Mouse (Mus musculus) midbrain, embryonic 13.5 days (tissue): ENCODE results near the gene Cgrrf1. TPM values are rescaled to one million over a fixed set of nuclear protein-coding genes. Genes with fewer than 3 reads are reported as not detected.

Experiments
- polyA plus RNA-seq: library from polyadenylated mRNA; unstranded; fragments of >200 nt; fragmentation: Nextera tagmentation; extraction: Ambion mirVana; gene quantifications from 2 replicates; pipeline ENCODE4 v1.2.1, GENCODE M21; 2015

The Cgrrf1 gene
- polyA plus RNA-seq, 1 experiment from 2014 or later, result 25.4 TPM

Other genes with a start within 250 kb of the Cgrrf1 start
- 19.2 and 20.8 TPM in 2 replicates for gene Cdkn3, start 71.6 kb upstream of the Cgrrf1 start, polyA plus RNA-seq
- gene Cnih1, start 43.7 kb upstream of the Cgrrf1 start, polyA plus RNA-seq, result 180 and 187 TPM in 2 replicates
- 101 and 110 TPM in 2 replicates for gene Gmfb, start 9.9 kb upstream of the Cgrrf1 start, polyA plus RNA-seq
- gene Samd4, start 50.7 kb downstream of the Cgrrf1 start, polyA plus RNA-seq, result 3.3 and 4.3 TPM in 2 replicates